18 mouse cellular contexts compared by ENCODE assay signal in genomic region chr8:83619568-83620285, GRCm38 (mm10). TPM values are rescaled to one million over a fixed set of nuclear protein-coding genes. Genes with fewer than 3 reads are reported as not detected.
DNase-seq lines count a peak whose midpoint lies in the region; ATAC-seq and TF ChIP-seq lines count a peak whose summit lies in the region.
"Had no signal": no experiment of that assay in that cellular context is flagged by ENCODE, and none has a peak within 500 bp of the region (broad histone marks: within the 10 kb centered on the region; RNA-seq: fewer than 3 reads in every experiment).

No protein-coding gene starts in this region.

- TF ChIP-seq POLR2A in limb, embryonic 14.5 days (IDR thresholded peaks at IDR 0.05; ENCODE audit: borderline replicate concordance, extremely low read depth, insufficient read depth, insufficient read length): no peak

- H3K27ac ChIP-seq in limb, embryonic 14.5 days (replicated peaks; ENCODE audit: low read depth, low read length): peak overlapping the region; percentile 33; the same call in 1 of the 2 replicates
- H3K27ac ChIP-seq: heart, embryonic 10.5 days; kidney, embryonic 15.5 days; left cerebral cortex, adult 2 months had no signal

- H3K36me3 ChIP-seq in C2C12 (ENCODE audit: control insufficient read depth, insufficient read depth): no peaks in the 10 kb centered on the region
- H3K36me3 ChIP-seq in limb, embryonic 14.5 days (ENCODE audit: control insufficient read depth, insufficient read depth, low read length): no peaks in the 10 kb centered on the region
- H3K36me3 ChIP-seq: heart, embryonic 10.5 days; kidney, embryonic 15.5 days had no signal

- no peaks in the 10 kb centered on the region for H3K79me3 ChIP-seq in C2C12 (ENCODE audit: low read depth)

- no peak overlapping the region for H3K4me2 ChIP-seq in limb, embryonic 14.5 days (replicated peaks; ENCODE audit: low read depth, low read length, severe bottlenecking)
- H3K4me2 ChIP-seq: kidney, embryonic 15.5 days; liver, embryonic 11.5 days had no signal

- H3K79me2 ChIP-seq in C2C12 (ENCODE audit: control insufficient read depth, insufficient read depth): no peaks in the 10 kb centered on the region

- no peak overlapping the region for H3ac ChIP-seq in C2C12 (ENCODE audit: control insufficient read depth, insufficient read length, low read depth)

- peak; percentile 32; the same call in 1 of the 2 replicates for ATAC-seq in limb, embryonic 14.5 days (ENCODE audit: low FRiP score, low read depth)
- no peak for ATAC-seq in megakaryocyte, adult 5-6 weeks (ENCODE audit: poor library complexity, severe bottlenecking)
- ATAC-seq: forebrain, postnatal 0 days had no signal

- no peak overlapping the region for H3K4me3 ChIP-seq in C2C12 (ENCODE audit: insufficient read depth, poor library complexity, severe bottlenecking)
- no peak overlapping the region for H3K4me3 ChIP-seq in limb, embryonic 14.5 days (replicated peaks; ENCODE audit: low read length)
- H3K4me3 ChIP-seq: heart, embryonic 10.5 days; kidney, embryonic 15.5 days; left cerebral cortex, adult 2 months; megakaryocyte, embryonic 14.5 days had no signal

- no peak for TF ChIP-seq CTCF in C2C12 (IDR thresholded peaks at IDR 0.05; ENCODE audit: control insufficient read depth, insufficient read depth, insufficient read length)

- no peak overlapping the region for H3K9ac ChIP-seq in limb, embryonic 14.5 days (ENCODE audit: low read depth, low read length, severe bottlenecking)
- H3K9ac ChIP-seq: forebrain, postnatal 0 days; kidney, embryonic 15.5 days had no signal

- intact Hi-C loops in heart, postnatal 14 days (cut with DNase I): loop anchor here (5.0 kb wide), 1 partner anchor 47 kb away; no protein-coding TSS in a partner anchor

- H3K27me3 ChIP-seq in C2C12 (ENCODE audit: control insufficient read depth, insufficient read depth, insufficient read length): no peaks in the 10 kb centered on the region
- H3K27me3 ChIP-seq in limb, embryonic 14.5 days (ENCODE audit: control insufficient read depth, insufficient read depth, low read length): no peaks in the 10 kb centered on the region
- H3K27me3 ChIP-seq: kidney, embryonic 15.5 days had no signal

- no peaks in the 10 kb centered on the region for H3K9me3 ChIP-seq in limb, embryonic 14.5 days (ENCODE audit: control insufficient read depth, low read length)
- H3K9me3 ChIP-seq: heart, embryonic 10.5 days; kidney, embryonic 15.5 days; megakaryocyte, embryonic 14.5 days had no signal

- H3K4me1 ChIP-seq in limb, embryonic 14.5 days (ENCODE audit: control insufficient read depth, insufficient read depth, low read length): no peaks in the 10 kb centered on the region

- 80% methylated on average over 9 of the region's 9 CpGs for WGBS in limb, embryonic 14.5 days

- peak; percentile 78 for DNase-seq in heart, adult 11 months
- DNase-seq in heart, postnatal 14 days: no peak
- DNase-seq in limb, embryonic 14.5 days (ENCODE audit: low spot score): peak; percentile 63
- DNase-seq in thymus, postnatal 0 days (ENCODE audit: low spot score): peak; percentile 73
- DNase-seq in gastrocnemius, postnatal 25 days: no peak
- no peak for DNase-seq in natural killer cell, adult 2 months (ENCODE audit: low spot score in 2 of 2)
- DNase-seq: adrenal gland, postnatal 36 days; B cell, adult 2 months; cerebellum, postnatal 36 days; forebrain, postnatal 0 days; heart, postnatal 4 days had no signal

TF ChIP-seq in C2C12, 6 proteins besides CTCF, POLR2A, EP300 and RAD21:
- TF ChIP-seq CEBPB (IDR thresholded peaks at IDR 0.05; ENCODE audit: low read depth) (no peak), MAX (IDR thresholded peaks at IDR 0.05) (no peak), MYOG (IDR thresholded peaks at IDR 0.05; ENCODE audit: control insufficient read depth, extremely low read depth, insufficient read length) (no peak), USF1 (IDR thresholded peaks at IDR 0.05; ENCODE audit: low read depth) (no peak), FOSL1 (IDR thresholded peaks at IDR 0.05; ENCODE audit: insufficient read depth, low read length, poor library complexity, severe bottlenecking) (no peak), MYOD1 (IDR thresholded peaks at IDR 0.05; ENCODE audit: control insufficient read depth, insufficient read length, low read depth) (peak; percentile 18)
TF ChIP-seq in C2C12: peak in this region for 1.

RNA-seq across cellular contexts. Expression of gene Dnajb1, which starts 11.7 kb away (rescaled TPM):
- total RNA-seq in heart, postnatal 14 days (2021): 10 to 100 TPM; 13.9 to 18.2 TPM
- polyA plus RNA-seq in C2C12 (2012; fragmentation: generic; extraction: Trizol): 41.0 TPM
- polyA plus RNA-seq in limb, embryonic 14.5 days (2012; rRNA removed): 42.6 and 43.7 TPM in 2 replicates
- polyA plus RNA-seq in limb, embryonic 14.5 days (2014; fragmentation: Nextera tagmentation; extraction: Ambion mirVana): 51.3 and 58.9 TPM in 2 replicates
- 71.2 and 92.9 TPM in 2 replicates for polyA plus RNA-seq in thymus, postnatal 0 days (2015; fragmentation: Nextera tagmentation; extraction: Ambion mirVana)
- 40.0 and 40.7 TPM in 2 replicates for total RNA-seq in megakaryocyte, adult 5-6 weeks (2015)
- 26.4 and 34.4 TPM in 2 replicates for total RNA-seq in megakaryocyte, adult 5-6 weeks (2017)
- total RNA-seq in gastrocnemius, postnatal 25 days (2021): 1 to 10 TPM; 4.6 to 6.0 TPM

RNA-seq across cellular contexts. Expression of gene Tecr, which starts 12.0 kb away (rescaled TPM):
- 100 to 1,000 TPM; 184 to 210 TPM for total RNA-seq in heart, postnatal 14 days (2021)
- polyA plus RNA-seq in C2C12 (2012; fragmentation: generic; extraction: Trizol): 193 TPM
- 595 and 783 TPM in 2 replicates for polyA plus RNA-seq in limb, embryonic 14.5 days (2012; rRNA removed)
- 586 and 589 TPM in 2 replicates for polyA plus RNA-seq in limb, embryonic 14.5 days (2014; fragmentation: Nextera tagmentation; extraction: Ambion mirVana)
- polyA plus RNA-seq in thymus, postnatal 0 days (2015; fragmentation: Nextera tagmentation; extraction: Ambion mirVana): 315 and 341 TPM in 2 replicates
- total RNA-seq in megakaryocyte, adult 5-6 weeks (2015): 282 and 314 TPM in 2 replicates
- total RNA-seq in megakaryocyte, adult 5-6 weeks (2017): 248 and 255 TPM in 2 replicates
- total RNA-seq in gastrocnemius, postnatal 25 days (2021): 100 to 1,000 TPM; 313 to 489 TPM

RNA-seq across cellular contexts. Expression of gene Gipc1, which starts 32.8 kb away (rescaled TPM):
- total RNA-seq in heart, postnatal 14 days (2021): 10 to 100 TPM; 34.1 to 34.6 TPM
- 81.8 TPM for polyA plus RNA-seq in C2C12 (2012; fragmentation: generic; extraction: Trizol)
- 100 and 102 TPM in 2 replicates for polyA plus RNA-seq in limb, embryonic 14.5 days (2012; rRNA removed)
- 134 and 138 TPM in 2 replicates for polyA plus RNA-seq in limb, embryonic 14.5 days (2014; fragmentation: Nextera tagmentation; extraction: Ambion mirVana)
- polyA plus RNA-seq in thymus, postnatal 0 days (2015; fragmentation: Nextera tagmentation; extraction: Ambion mirVana): 89.3 and 90.6 TPM in 2 replicates
- 15.4 and 16.4 TPM in 2 replicates for total RNA-seq in megakaryocyte, adult 5-6 weeks (2015)
- 18.9 and 25.4 TPM in 2 replicates for total RNA-seq in megakaryocyte, adult 5-6 weeks (2017)
- total RNA-seq in gastrocnemius, postnatal 25 days (2021): 10 to 100 TPM; 18.9 to 20.4 TPM

RNA-seq across cellular contexts. Expression of gene Ptger1, which starts 46.8 kb away (rescaled TPM):
- total RNA-seq in heart, postnatal 14 days (2021): under 1 TPM; 0.44 to 0.53 TPM
- polyA plus RNA-seq in C2C12 (2012; fragmentation: generic; extraction: Trizol): 0.56 TPM
- 2.7 and 2.8 TPM in 2 replicates for polyA plus RNA-seq in limb, embryonic 14.5 days (2012; rRNA removed)
- 0.40 and 0.83 TPM in 2 replicates for polyA plus RNA-seq in limb, embryonic 14.5 days (2014; fragmentation: Nextera tagmentation; extraction: Ambion mirVana)
- 0.42 and 0.82 TPM in 2 replicates for polyA plus RNA-seq in thymus, postnatal 0 days (2015; fragmentation: Nextera tagmentation; extraction: Ambion mirVana)
- total RNA-seq in megakaryocyte, adult 5-6 weeks (2015): 0.07 TPM in 1 of 2 replicates, not detected in the other
- total RNA-seq in megakaryocyte, adult 5-6 weeks (2017): 1.7 and 2.2 TPM in 2 replicates
- total RNA-seq in gastrocnemius, postnatal 25 days (2021): under 1 TPM; 0.13 to 0.15 TPM

RNA-seq across cellular contexts. Expression of gene Ndufb7, which starts 53.3 kb away (rescaled TPM):
- 100 to 1,000 TPM; 675 to 683 TPM for total RNA-seq in heart, postnatal 14 days (2021)
- 302 TPM for polyA plus RNA-seq in C2C12 (2012; fragmentation: generic; extraction: Trizol)
- polyA plus RNA-seq in limb, embryonic 14.5 days (2012; rRNA removed): 237 and 248 TPM in 2 replicates
- polyA plus RNA-seq in limb, embryonic 14.5 days (2014; fragmentation: Nextera tagmentation; extraction: Ambion mirVana): 298 and 313 TPM in 2 replicates
- 503 and 517 TPM in 2 replicates for polyA plus RNA-seq in thymus, postnatal 0 days (2015; fragmentation: Nextera tagmentation; extraction: Ambion mirVana)
- total RNA-seq in megakaryocyte, adult 5-6 weeks (2015): 132 and 161 TPM in 2 replicates
- total RNA-seq in megakaryocyte, adult 5-6 weeks (2017): 205 and 227 TPM in 2 replicates
- total RNA-seq in gastrocnemius, postnatal 25 days (2021): 100 to 1,000 TPM; 349 to 360 TPM

Comparison
In these comparisons a context has a peak if more than half of its experiments do, and no peak if none do; other contexts are left out.
1. DNase-seq: peak in heart, adult 11 months (single experiment), limb, embryonic 14.5 days (single experiment) and thymus, postnatal 0 days (single experiment); none in heart, postnatal 14 days (0 of 2), gastrocnemius, postnatal 25 days (single experiment) and natural killer cell, adult 2 months (0 of 2).